Mouse (Mus musculus) hindbrain, embryonic 15.5 days (tissue): ENCODE data around the gene Nos1ap. TPM values are rescaled to one million over a fixed set of nuclear protein-coding genes. Genes with fewer than 3 reads are reported as not detected.
A peak's percentile ranks its signal among the peaks of the same experiment; 100 is the strongest.

Experiments
- ATAC-seq: fragments of 200-750 bp; cut with Nextera tagmentation; 2 replicates; pipeline ENCODE4 v1.8.0; 2017; ENCODE audit warnings: low read depth, moderate number of reproducible peaks, moderate TSS enrichment; ENCODE audit not compliant: low FRiP score
- H3K27ac ChIP-seq: fragments of 300-500 bp; sonication (generic); replicated peaks from 2 replicates; pipeline ENCODE4 v1.5.1; 2015; ENCODE audit warnings: mild to moderate bottlenecking, inconsistent platforms
- H3K27me3 ChIP-seq: fragments of 300-500 bp; sonication (generic); 2 replicates; pipeline ENCODE4 v1.6.1; 2015; ENCODE audit warnings: control low read depth, inconsistent platforms
- H3K36me3 ChIP-seq: fragments of 300-500 bp; sonication (generic); 2 replicates; pipeline ENCODE4 v1.6.1; 2015; ENCODE audit warnings: control low read depth, inconsistent platforms
- H3K4me1 ChIP-seq: fragments of 300-500 bp; sonication (generic); replicated peaks from 2 replicates; pipeline ENCODE4 v1.6.1; 2015; ENCODE audit warnings: control low read depth, inconsistent platforms
- H3K4me2 ChIP-seq: fragments of 300-500 bp; sonication (generic); 2 replicates; pipeline ENCODE4 v1.6.1; 2015; ENCODE audit warnings: moderate library complexity, mild to moderate bottlenecking, inconsistent platforms
- H3K4me3 ChIP-seq: fragments of 300-500 bp; sonication (generic); 2 replicates; pipeline ENCODE4 v1.5.1; 2015; ENCODE audit warnings: mild to moderate bottlenecking, inconsistent platforms
- H3K9ac ChIP-seq: fragments of 300-500 bp; sonication (generic); 2 replicates; pipeline ENCODE4 v1.6.1; 2015; ENCODE audit warnings: inconsistent platforms
- H3K9me3 ChIP-seq: fragments of 300-500 bp; sonication (generic); 2 replicates; pipeline ENCODE4 v1.6.1; 2016; ENCODE audit warnings: control low read depth, inconsistent platforms
- WGBS: fragments of 180-500 bp; shearing (Covaris S2); methylation state at CpG from one replicate; pipeline ENCODE4 v1.1.7; 2015; 5-methylcytosine and 5-hydroxymethylcytosine counted together
- polyA plus RNA-seq: library from polyadenylated mRNA; unstranded; fragments of >200 nt; fragmentation: Nextera tagmentation; extraction: Ambion mirVana; gene quantifications from 2 replicates; pipeline ENCODE4 v1.2.1, GENCODE M21; 2015

Gene Nos1ap
- polyA plus RNA-seq, 1 experiment from 2014 or later = 21.3 TPM

DNA sequence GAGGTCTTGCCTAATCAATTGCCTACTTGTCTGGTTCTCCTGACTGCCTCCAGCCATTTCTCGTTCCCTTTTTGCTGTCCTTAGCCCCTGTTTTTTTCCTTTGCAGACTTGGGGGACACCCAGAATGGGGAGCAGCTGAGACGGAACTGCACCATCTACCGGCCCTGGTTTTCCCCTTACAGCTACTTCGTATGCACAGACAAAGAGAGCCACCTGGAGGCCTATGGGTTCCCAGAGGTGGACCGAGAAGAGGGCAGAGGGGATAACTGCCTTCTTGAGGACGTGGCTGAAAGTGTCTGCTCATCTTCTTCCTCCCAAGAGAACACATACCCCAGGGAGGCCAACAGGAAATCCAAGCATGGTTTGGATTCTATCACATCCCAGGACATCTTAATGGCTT lies 278.2 kb downstream of the Nos1ap start:
- no peaks in the 10 kb centered on the region for H3K36me3 ChIP-seq
- H3K9ac ChIP-seq = no peak overlapping the region
- no peak overlapping the region for H3K27ac ChIP-seq
- H3K27me3 ChIP-seq = no peaks in the 10 kb centered on the region
- no peak overlapping the region for H3K4me2 ChIP-seq
- ATAC-seq = no peak
- H3K4me3 ChIP-seq = no peak overlapping the region
- WGBS = 74% methylated on average over 6 of the region's 6 CpGs
- no peaks in the 10 kb centered on the region for H3K9me3 ChIP-seq
- H3K4me1 ChIP-seq = no peaks in the 10 kb centered on the region

- Histone ChIP-seq H3K4me1 (no peaks in the 10 kb centered on the region), H3K4me2 (no peak within 1 kb of the TSS), H3K27ac (no peak within 1 kb of the TSS), H3K36me3 (no peaks in the 10 kb centered on the region), H3K27me3 (no peaks in the 10 kb centered on the region), H3K9ac (no peak within 1 kb of the TSS), H3K4me3 (no peak within 1 kb of the TSS), H3K9me3 (no peaks in the 10 kb centered on the region)
- ATAC-seq = no peak
- 95% methylated on average over 4 of the region's 4 CpGs for WGBS
These were observed 281.2 kb downstream of the Nos1ap start, which contains the start of gene Spata46 for GRCm38 (mm10) chr1:170308503-170308902. Spata46 (plus strand) TSS chr1:170308803.

DNA sequence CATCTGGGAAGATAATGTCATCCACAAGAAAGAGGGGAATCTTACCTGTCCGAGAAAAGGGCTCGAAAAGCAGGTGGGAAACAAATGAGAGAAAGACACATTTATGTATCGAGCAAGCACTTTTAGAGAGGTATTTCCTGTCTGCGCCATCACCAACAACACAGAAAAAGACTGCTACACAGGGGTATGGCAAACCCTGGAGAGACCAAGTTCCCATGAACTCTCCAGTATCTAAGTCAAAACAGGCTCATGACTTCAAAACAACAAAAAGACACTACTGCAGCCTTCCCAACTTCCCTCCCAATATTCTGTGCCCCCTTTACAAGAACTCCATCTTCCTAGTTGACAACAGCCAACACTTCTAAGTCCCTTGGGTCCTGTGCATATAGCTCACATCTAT lies 283.4 kb downstream of the Nos1ap start, which contains the start of gene Gm7694:
Gm7694 (minus strand) TSS at position 101 of the 400 bp plus-strand sequence.
- no peaks in the 10 kb centered on the region for H3K9me3 ChIP-seq
- 95% methylated on average over 4 of the region's 4 CpGs for WGBS
- no peaks in the 10 kb centered on the region for H3K4me1 ChIP-seq
- no peaks in the 10 kb centered on the region for H3K27me3 ChIP-seq
- H3K4me2 ChIP-seq = no peak within 1 kb of the TSS
- no peak within 1 kb of the TSS for H3K4me3 ChIP-seq
- no peak within 1 kb of the TSS for H3K27ac ChIP-seq
- no peak for ATAC-seq
- no peaks in the 10 kb centered on the region for H3K36me3 ChIP-seq
- H3K9ac ChIP-seq = no peak within 1 kb of the TSS

GRCm38 (mm10) chr1:170305002-170305401 lies 284.7 kb downstream of the Nos1ap start:
- H3K36me3 ChIP-seq = no peaks in the 10 kb centered on the region
- H3K9me3 ChIP-seq = no peaks in the 10 kb centered on the region
- WGBS = 93% methylated on average over 10 of the region's 10 CpGs
- no peak overlapping the region for H3K4me3 ChIP-seq
- no peaks in the 10 kb centered on the region for H3K4me1 ChIP-seq
- H3K9ac ChIP-seq = no peak overlapping the region
- no peak overlapping the region for H3K27ac ChIP-seq
- no peak for ATAC-seq
- no peaks in the 10 kb centered on the region for H3K27me3 ChIP-seq
- H3K4me2 ChIP-seq = no peak overlapping the region

GRCm38 (mm10) chr1:170303103-170303502 lies 286.6 kb downstream of the Nos1ap start:
- 39% methylated on average over 6 of the region's 6 CpGs for WGBS
- Histone ChIP-seq H3K9ac (no peak overlapping the region), H3K4me2 (no peak overlapping the region), H3K27me3 (no peaks in the 10 kb centered on the region), H3K4me3 (no peak overlapping the region), H3K4me1 (no peaks in the 10 kb centered on the region), H3K9me3 (no peaks in the 10 kb centered on the region), H3K36me3 (no peaks in the 10 kb centered on the region), H3K27ac (no peak overlapping the region)
- ATAC-seq = no peak

DNA sequence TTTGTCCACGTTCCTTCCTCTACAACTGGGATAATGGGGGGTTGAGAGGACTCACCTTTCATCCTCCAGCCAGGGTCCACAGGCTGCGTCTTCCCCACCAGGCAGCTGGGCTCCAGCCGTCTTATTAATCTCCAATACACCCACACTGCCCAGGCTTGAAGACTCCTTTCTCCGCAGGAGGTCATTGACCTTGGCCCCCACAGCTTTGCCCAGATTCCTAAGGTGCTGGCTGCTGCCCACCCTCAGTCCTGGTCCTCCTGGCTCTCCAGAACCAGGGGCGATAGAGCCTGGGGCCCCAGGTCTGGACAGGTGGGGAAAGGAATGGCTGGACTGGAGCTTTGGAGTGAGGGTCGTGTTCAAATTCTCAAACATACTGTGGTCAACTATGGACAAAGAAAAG lies 287.2 kb downstream of the Nos1ap start:
- no peak overlapping the region for H3K4me2 ChIP-seq
- no peak for ATAC-seq
- no peak overlapping the region for H3K4me3 ChIP-seq
- no peaks in the 10 kb centered on the region for H3K9me3 ChIP-seq
- no peak overlapping the region for H3K27ac ChIP-seq
- H3K36me3 ChIP-seq = no peaks in the 10 kb centered on the region
- H3K9ac ChIP-seq = no peak overlapping the region
- 71% methylated on average over 6 of the region's 6 CpGs for WGBS
- H3K27me3 ChIP-seq = no peaks in the 10 kb centered on the region
- no peaks in the 10 kb centered on the region for H3K4me1 ChIP-seq

DNA sequence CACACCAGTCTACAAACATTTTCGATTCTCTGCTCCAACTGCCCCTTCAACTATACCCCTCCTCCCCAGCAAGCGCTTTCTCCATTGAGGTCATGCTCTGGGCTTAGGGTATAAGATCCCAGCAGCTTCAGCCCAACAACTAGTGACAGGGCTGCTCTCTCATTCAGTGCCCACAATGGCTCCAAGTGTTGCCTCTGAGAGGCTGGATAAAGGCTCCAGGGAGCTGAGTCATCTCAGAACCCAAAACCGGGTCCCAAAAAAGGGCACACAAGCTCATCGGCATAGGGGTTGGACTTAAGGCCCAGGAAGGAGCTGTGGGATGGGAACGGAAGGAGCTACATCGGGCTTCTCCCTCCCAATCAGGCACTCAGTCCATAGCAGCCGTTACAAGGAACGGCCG lies 288.0 kb downstream of the Nos1ap start:
- Histone ChIP-seq H3K4me3 (no peak overlapping the region), H3K27ac (no peak overlapping the region), H3K36me3 (no peaks in the 10 kb centered on the region), H3K9me3 (no peaks in the 10 kb centered on the region), H3K4me2 (no peak overlapping the region), H3K27me3 (no peaks in the 10 kb centered on the region), H3K9ac (no peak overlapping the region), H3K4me1 (no peaks in the 10 kb centered on the region)
- no peak for ATAC-seq
- WGBS = 94% methylated on average over 9 of the region's 9 CpGs

- Histone ChIP-seq H3K9ac (no peak overlapping the region), H3K4me3 (no peak overlapping the region), H3K27ac (no peak overlapping the region), H3K9me3 (no peaks in the 10 kb centered on the region), H3K27me3 (no peaks in the 10 kb centered on the region), H3K4me2 (no peak overlapping the region), H3K4me1 (no peaks in the 10 kb centered on the region), H3K36me3 (no peaks in the 10 kb centered on the region)
- WGBS = 74% methylated on average over 4 of the region's 4 CpGs
- ATAC-seq = no peak
These were observed 290.2 kb downstream of the Nos1ap start for GRCm38 (mm10) chr1:170299496-170299895.

- Histone ChIP-seq H3K27ac (no peak overlapping the region), H3K4me1 (no peaks in the 10 kb centered on the region), H3K9me3 (no peaks in the 10 kb centered on the region), H3K27me3 (no peaks in the 10 kb centered on the region), H3K4me2 (no peak overlapping the region), H3K9ac (no peak overlapping the region), H3K4me3 (no peak overlapping the region), H3K36me3 (no peaks in the 10 kb centered on the region)
- ATAC-seq = no peak
- 61% methylated on average over 15 of the region's 15 CpGs for WGBS
These were observed 294.7 kb downstream of the Nos1ap start for GRCm38 (mm10) chr1:170294786-170295570.

DNA sequence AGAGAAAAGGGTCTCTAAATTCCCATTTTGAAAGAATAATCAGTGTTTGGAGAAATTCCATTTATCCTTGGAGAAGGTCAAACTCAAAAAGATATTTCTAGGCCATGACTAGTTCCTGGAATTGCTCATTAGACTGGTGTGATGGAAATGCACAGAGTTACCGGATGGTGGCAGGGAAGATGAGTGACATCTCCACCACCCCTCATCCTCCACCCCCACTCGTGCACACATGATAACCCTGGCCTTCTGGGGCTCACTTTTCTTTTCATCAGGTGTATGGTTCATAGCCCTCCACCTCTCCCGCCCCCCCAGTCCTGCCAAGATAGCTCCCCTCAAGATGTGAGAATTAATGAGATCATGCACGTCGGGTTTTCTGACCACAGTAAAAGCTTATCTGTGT lies 296.4 kb downstream of the Nos1ap start:
- Histone ChIP-seq H3K27ac (no peak overlapping the region), H3K4me1 (no peaks in the 10 kb centered on the region), H3K9ac (no peak overlapping the region), H3K9me3 (no peaks in the 10 kb centered on the region), H3K4me3 (no peak overlapping the region), H3K27me3 (no peaks in the 10 kb centered on the region), H3K4me2 (no peak overlapping the region), H3K36me3 (no peaks in the 10 kb centered on the region)
- WGBS = 79% methylated on average over 5 of the region's 5 CpGs
- no peak for ATAC-seq

DNA sequence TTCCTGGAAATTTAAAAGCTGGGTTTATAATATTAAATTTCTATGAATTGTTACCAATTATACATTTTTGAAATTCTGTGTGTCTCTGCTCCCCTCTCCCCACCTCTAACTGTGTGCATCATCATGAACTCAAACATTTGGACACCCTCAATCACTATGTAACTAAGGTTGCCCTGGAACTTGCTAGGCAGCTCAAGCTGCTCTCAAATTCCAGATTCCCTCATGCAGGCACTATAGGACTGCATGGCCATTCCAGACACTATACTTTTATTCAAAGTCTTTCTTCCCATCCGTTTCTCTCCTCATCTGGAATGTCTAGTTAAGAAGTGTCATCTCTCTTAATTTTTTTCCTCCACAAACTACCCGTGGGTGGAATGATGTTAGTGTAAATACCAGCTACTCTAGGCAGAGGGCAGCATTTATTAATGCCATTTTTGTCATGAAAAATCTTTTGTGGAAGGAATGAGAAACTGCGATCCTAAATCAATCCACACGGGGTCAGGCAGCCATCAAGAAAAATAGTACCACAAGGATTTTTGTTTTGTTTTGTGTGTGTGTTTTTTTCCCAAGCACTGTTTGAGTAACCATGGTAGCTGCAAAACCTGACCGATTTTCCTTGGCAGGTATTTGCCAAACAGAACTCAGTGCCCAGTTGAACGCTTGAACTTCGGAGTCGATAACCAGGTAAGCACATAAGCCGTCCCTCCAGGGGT lies 297.3 kb downstream of the Nos1ap start:
- H3K27ac ChIP-seq = no peak overlapping the region
- peak overlapping the region; percentile 18 for H3K4me2 ChIP-seq
- no peaks in the 10 kb centered on the region for H3K36me3 ChIP-seq
- ATAC-seq = peak; percentile 72; the same call in 1 of the 2 replicates
- H3K4me1 ChIP-seq = no peaks in the 10 kb centered on the region
- no peak overlapping the region for H3K9ac ChIP-seq
- H3K27me3 ChIP-seq = no peaks in the 10 kb centered on the region
- 31% methylated on average over 9 of the region's 9 CpGs for WGBS
- no peak overlapping the region for H3K4me3 ChIP-seq
- H3K9me3 ChIP-seq = no peaks in the 10 kb centered on the region

DNA sequence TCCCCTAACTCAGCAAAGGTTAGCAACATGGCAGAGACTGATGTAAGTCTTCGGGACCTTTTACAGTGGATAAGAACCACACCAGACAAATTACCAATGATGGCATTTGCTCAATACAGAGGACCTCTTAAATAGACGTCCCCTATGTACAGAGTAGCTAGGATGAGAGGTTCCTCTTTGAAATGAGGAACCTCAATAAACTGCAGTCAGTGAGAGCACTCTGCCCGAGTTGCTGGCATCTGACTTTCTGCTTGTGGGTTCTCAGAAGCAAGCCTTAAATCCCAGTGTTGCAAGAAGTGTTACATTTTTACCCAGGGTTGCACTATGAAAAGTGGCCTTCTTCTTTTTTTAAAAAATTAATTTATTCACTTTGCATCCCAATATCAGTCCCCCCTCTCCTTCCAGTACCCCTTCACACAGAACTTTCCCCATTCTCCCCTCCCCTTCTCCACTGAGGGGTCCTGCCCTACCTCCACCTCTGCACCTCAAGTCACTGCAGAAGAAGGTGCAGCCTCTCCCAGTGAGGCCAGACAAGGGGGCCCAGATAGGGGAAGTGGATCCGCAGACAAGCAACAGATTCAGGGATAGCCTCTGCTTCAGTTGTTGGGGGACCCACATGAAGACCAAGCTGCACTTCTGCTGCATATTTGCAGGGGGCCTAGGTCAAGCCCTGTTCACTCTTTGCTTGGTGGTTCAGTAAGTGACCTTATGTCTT lies 307.1 kb downstream of the Nos1ap start:
- H3K27me3 ChIP-seq = no peaks in the 10 kb centered on the region
- no peak overlapping the region for H3K27ac ChIP-seq
- H3K9ac ChIP-seq = no peak overlapping the region
- H3K4me3 ChIP-seq = no peak overlapping the region
- no peaks in the 10 kb centered on the region for H3K36me3 ChIP-seq
- H3K9me3 ChIP-seq = no peaks in the 10 kb centered on the region
- H3K4me2 ChIP-seq = no peak overlapping the region
- no peaks in the 10 kb centered on the region for H3K4me1 ChIP-seq
- no peak for ATAC-seq
- 71% methylated on average over 4 of the region's 4 CpGs for WGBS
